Mouse (Mus musculus) ES-E14 (cell line): ENCODE measurements around the gene Ksr2. TPM values are rescaled to one million over a fixed set of nuclear protein-coding genes. Genes with fewer than 3 reads are reported as not detected.

Experiments used
- DNase-seq: peaks from one replicate; pipeline ENCODE4 v3.0.0-alpha.2; 2013; ENCODE audit warnings: low read depth, low spot score
- H3K27ac ChIP-seq: 2 replicates; pipeline ENCODE4 v1.5.1; 2012; ENCODE audit warnings: low read depth, mild to moderate bottlenecking, low read length, moderate library complexity, mixed read lengths; ENCODE audit not compliant: poor library complexity, insufficient read depth, severe bottlenecking
- H3K36me3 ChIP-seq: 2 replicates; pipeline ENCODE4 v1.6.1; 2012; ENCODE audit warnings: mild to moderate bottlenecking, low read length, moderate library complexity, mixed read lengths; ENCODE audit not compliant: control insufficient read depth, poor library complexity, insufficient read depth, severe bottlenecking
- H3K4me1 ChIP-seq, 2 experiments: fragments of 150-350 bp in 1 of 2; sonication (generic) in 1 of 2; 2 replicates each; pipeline ENCODE4 v1.6.1; 2012; ENCODE audit warnings: low read length in 2 of 2, mild to moderate bottlenecking in 1 of 2, mixed read lengths in 1 of 2; ENCODE audit not compliant: control insufficient read depth in 2 of 2, insufficient read depth in 2 of 2, poor library complexity in 1 of 2
- H3K4me3 ChIP-seq, 2 experiments: fragments of 150-350 bp in 1 of 2; sonication (generic) in 1 of 2; 2 replicates each; pipeline ENCODE4 v1.5.1; 2012; ENCODE audit warnings: low read length in 2 of 2, low read depth in 1 of 2, mild to moderate bottlenecking in 1 of 2, mixed read lengths in 1 of 2; ENCODE audit not compliant: insufficient read depth in 1 of 2, poor library complexity in 1 of 2, severe bottlenecking in 1 of 2
- H3K9ac ChIP-seq: 2 replicates; pipeline ENCODE4 v1.6.1; 2012; ENCODE audit warnings: low read depth, mild to moderate bottlenecking, low read length, mixed read lengths; ENCODE audit not compliant: poor library complexity, insufficient read depth, severe bottlenecking
- H3K9me3 ChIP-seq: fragments of 150-350 bp; sonication (generic); 2 replicates; pipeline ENCODE4 v1.6.1; 2012; ENCODE audit warnings: low read depth, mild to moderate bottlenecking, low read length; ENCODE audit not compliant: control insufficient read depth, insufficient read depth
- CHD2 ChIP-seq: IDR thresholded peaks from 2 replicates; pipeline ENCODE4 v1.6.1; 2014; ENCODE audit warnings: mild to moderate bottlenecking, low read depth, low read length, inconsistent platforms
- HCFC1 ChIP-seq: IDR thresholded peaks from 2 replicates; pipeline ENCODE4 v1.6.1; 2012; ENCODE audit warnings: low read length, inconsistent platforms, borderline replicate concordance; ENCODE audit not compliant: insufficient read depth
- MAFK ChIP-seq: IDR thresholded peaks from 2 replicates; pipeline ENCODE4 v1.6.1; 2014; ENCODE audit warnings: mild to moderate bottlenecking, low read depth, low read length, inconsistent platforms; ENCODE audit not compliant: insufficient read depth
- ZC3H11A ChIP-seq: IDR thresholded peaks from 2 replicates; pipeline ENCODE4 v1.6.1; 2012; ENCODE audit warnings: low read depth, mild to moderate bottlenecking, inconsistent platforms, low read length, borderline replicate concordance
- ZNF384 ChIP-seq: IDR thresholded peaks from 2 replicates; pipeline ENCODE4 v1.6.1; 2012; ENCODE audit warnings: low read depth, low read length, inconsistent platforms
- in situ Hi-C, 2 experiments: fragments of 600-800 bp; cut with MboI; formaldehyde crosslinking; loops; one replicate each; pipeline ENCODE4 v1.15.1; 2025; ENCODE audit warnings: low sequenced_read_pairs in 2 of 2, inconsistent platforms in 1 of 2; ENCODE audit not compliant: unreplicated experiment in 2 of 2
- total RNA-seq: library from RNA; depleted of rRNA; stranded (reverse); fragments of 300-350 nt; gene quantifications from 2 replicates; pipeline ENCODE4 v1.2.3, GENCODE M21; 2012

Ksr2 gene
- total RNA-seq, 1 experiment = 0.67 TPM

DNA sequence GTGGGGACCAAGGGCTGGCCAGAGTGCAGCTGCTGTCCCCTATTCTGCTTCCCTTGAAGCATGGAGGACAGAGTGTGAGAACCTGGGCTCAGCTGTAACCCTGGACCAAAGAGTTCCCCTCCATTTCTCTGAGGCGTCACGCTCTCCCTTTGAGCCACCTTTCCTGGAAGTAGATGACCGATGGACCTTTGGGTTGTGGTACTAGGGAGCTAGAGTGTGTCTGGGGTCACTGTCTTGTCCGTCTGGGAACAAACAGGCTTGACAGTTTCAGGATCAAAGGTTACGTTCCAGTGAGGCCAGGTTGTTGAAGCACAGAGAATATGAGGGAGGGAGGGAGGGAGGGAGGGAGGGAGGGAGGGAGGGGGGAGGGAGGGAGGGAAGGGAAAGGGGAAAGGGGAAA is 264.6 kb downstream of the Ksr2 start:
- in situ Hi-C loops = no loop called here
- Histone ChIP-seq H3K4me1 (no peaks in the 10 kb centered on the region), H3K36me3 (no peaks in the 10 kb centered on the region), H3K4me3 (no peak overlapping the region), H3K9me3 (no peaks in the 10 kb centered on the region), H3K9ac (no peak overlapping the region), H3K27ac (no peak overlapping the region)
- DNase-seq = no peak
- TF ChIP-seq MAFK (no peak), HCFC1 (no peak), ZC3H11A (no peak), CHD2 (no peak), ZNF384 (no peak)

DNA sequence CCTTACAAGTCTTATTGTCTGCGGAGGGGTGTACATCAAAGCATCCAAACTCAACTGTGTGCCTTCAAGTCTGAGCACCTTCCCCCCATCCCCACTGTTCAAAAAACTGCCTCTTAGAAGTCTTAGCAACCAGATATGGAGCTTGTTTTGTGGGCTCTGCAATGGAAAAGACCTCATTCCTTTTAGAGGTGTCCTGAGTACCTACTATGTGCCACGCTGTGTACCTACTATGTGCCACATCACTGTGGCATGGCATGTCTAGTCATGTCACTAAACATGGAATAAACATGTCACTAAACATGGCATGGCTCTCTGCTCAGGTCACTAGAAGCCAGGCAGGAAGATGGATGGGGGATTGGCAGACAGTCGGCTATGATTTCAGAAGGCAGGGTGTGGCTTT is 268.4 kb downstream of the Ksr2 start:
- TF ChIP-seq ZC3H11A = no peak
- Histone ChIP-seq H3K4me3 (no peak overlapping the region), H3K9ac (no peak overlapping the region), H3K4me1 (no peaks in the 10 kb centered on the region), H3K9me3 (no peaks in the 10 kb centered on the region), H3K27ac (no peak overlapping the region), H3K36me3 (no peaks in the 10 kb centered on the region)
- no peak for DNase-seq
- in situ Hi-C loops = no loop called here

GRCm38 (mm10) chr5:117684491-117684890 is 270.7 kb downstream of the Ksr2 start:
- Histone ChIP-seq H3K4me3 (no peak overlapping the region), H3K9ac (no peak overlapping the region), H3K9me3 (no peaks in the 10 kb centered on the region), H3K27ac (no peak overlapping the region), H3K4me1 (no peaks in the 10 kb centered on the region), H3K36me3 (no peaks in the 10 kb centered on the region)
- in situ Hi-C loops = no loop called here
- TF ChIP-seq ZC3H11A = no peak
- no peak for TF ChIP-seq ZNF384
- TF ChIP-seq MAFK = no peak
- no peak for TF ChIP-seq HCFC1
- no peak for DNase-seq

DNA sequence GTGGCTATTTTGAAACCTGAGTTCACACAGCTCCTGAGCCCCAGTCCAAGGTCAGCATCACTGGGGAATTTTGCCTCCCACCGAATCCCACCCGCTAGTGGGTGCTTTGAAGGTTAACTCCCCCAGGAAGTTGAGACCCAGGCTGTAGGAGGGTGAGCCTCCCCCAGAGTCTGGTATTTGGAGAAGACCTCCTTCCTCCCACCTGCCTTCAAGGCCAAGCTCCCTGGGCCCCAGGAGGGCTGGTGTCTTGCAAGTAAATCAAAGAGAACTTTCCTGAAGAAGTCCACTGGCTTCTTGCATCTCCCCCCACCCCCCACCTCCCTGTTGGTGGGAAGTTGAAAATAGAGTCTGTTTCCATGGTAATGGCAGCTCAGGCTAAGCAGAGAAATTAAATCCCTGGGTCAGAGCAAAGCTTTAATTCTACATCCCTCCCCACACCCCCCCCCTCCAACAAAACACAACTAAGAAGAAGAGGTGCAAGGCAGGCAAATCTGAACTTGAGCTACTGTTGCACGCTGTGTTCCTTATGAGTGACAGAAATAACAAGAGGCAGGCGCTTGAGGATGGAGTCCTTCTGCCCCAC is 274.1 kb downstream of the Ksr2 start:
- TF ChIP-seq ZC3H11A (no peak), HCFC1 (no peak), ZNF384 (no peak), MAFK (no peak), CHD2 (no peak)
- no peak overlapping the region for H3K4me3 ChIP-seq
- in situ Hi-C loops = no loop called here
- no peaks in the 10 kb centered on the region for H3K36me3 ChIP-seq
- no peak for DNase-seq
- H3K9me3 ChIP-seq = no peaks in the 10 kb centered on the region
- no peak overlapping the region for H3K27ac ChIP-seq
- H3K4me1 ChIP-seq = no peaks in the 10 kb centered on the region
- H3K9ac ChIP-seq = no peak overlapping the region

DNA sequence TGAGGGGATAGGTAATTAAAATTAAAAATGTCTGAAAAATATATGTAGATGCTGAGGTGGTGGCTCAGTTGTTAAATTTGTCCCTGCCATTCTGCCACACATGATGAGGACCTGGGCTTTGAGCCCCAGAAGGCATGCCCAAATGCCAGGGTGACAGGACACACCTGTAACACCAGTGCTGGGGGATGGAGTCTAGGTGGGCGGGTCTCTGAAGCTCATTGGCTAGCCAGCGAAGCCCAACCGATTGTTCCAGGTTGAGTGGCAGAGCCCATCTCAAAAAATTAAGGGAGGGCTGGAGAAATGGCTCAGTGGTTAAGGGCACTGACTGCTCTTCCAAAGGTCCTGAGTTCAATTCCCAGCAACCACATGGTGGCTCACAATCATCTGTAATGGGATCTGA is 274.9 kb downstream of the Ksr2 start:
- no peaks in the 10 kb centered on the region for H3K9me3 ChIP-seq
- H3K36me3 ChIP-seq = no peaks in the 10 kb centered on the region
- in situ Hi-C loops = no loop called here
- no peak for TF ChIP-seq HCFC1
- no peak for TF ChIP-seq ZC3H11A
- no peak for DNase-seq
- no peak overlapping the region for H3K4me3 ChIP-seq
- no peaks in the 10 kb centered on the region for H3K4me1 ChIP-seq
- H3K9ac ChIP-seq = no peak overlapping the region
- no peak overlapping the region for H3K27ac ChIP-seq
